Mouse (Mus musculus) intestine, embryonic 14.5 days (tissue): ENCODE measurements around the gene Ncoa5. TPM values are rescaled to one million over a fixed set of nuclear protein-coding genes. Genes with fewer than 3 reads are reported as not detected.

Experiments used
- ATAC-seq: fragments of 200-750 bp; cut with Nextera tagmentation; replicated peaks from 2 replicates; pipeline ENCODE4 v1.8.0; 2017; ENCODE audit warnings: low read depth, moderate number of reproducible peaks, moderate TSS enrichment, moderate library complexity; ENCODE audit not compliant: low FRiP score, low TSS enrichment
- DNase-seq: peaks from one replicate; pipeline ENCODE4 v3.0.0-alpha.2; 2018; ENCODE audit warnings: low spot score
- H3K27ac ChIP-seq: fragments of 300-500 bp; sonication (generic); 2 replicates; pipeline ENCODE4 v1.5.1; 2014; ENCODE audit warnings: low read depth, mild to moderate bottlenecking, control low read depth
- H3K27me3 ChIP-seq: fragments of 300-500 bp; sonication (generic); replicated peaks from 2 replicates; pipeline ENCODE4 v1.6.1; 2014; ENCODE audit warnings: low read length, control low read depth; ENCODE audit not compliant: control insufficient read depth, insufficient read depth
- H3K36me3 ChIP-seq: fragments of 300-500 bp; sonication (generic); 2 replicates; pipeline ENCODE4 v1.6.1; 2014; ENCODE audit warnings: low read length, control low read depth; ENCODE audit not compliant: control insufficient read depth, insufficient read depth
- H3K4me1 ChIP-seq: fragments of 300-500 bp; sonication (generic); replicated peaks from 2 replicates; pipeline ENCODE4 v1.6.1; 2014; ENCODE audit warnings: low read length, control low read depth, mixed read lengths; ENCODE audit not compliant: control insufficient read depth, insufficient read depth
- H3K4me2 ChIP-seq: fragments of 300-500 bp; sonication (generic); 2 replicates; pipeline ENCODE4 v1.6.1; 2014; ENCODE audit warnings: low read length
- H3K4me3 ChIP-seq: fragments of 300-500 bp; sonication (generic); 2 replicates; pipeline ENCODE4 v1.5.1; 2014; ENCODE audit warnings: low read depth, low read length, control low read depth, mixed read lengths
- H3K9ac ChIP-seq: fragments of 300-500 bp; sonication (generic); 2 replicates; pipeline ENCODE4 v1.6.1; 2014; ENCODE audit warnings: mild to moderate bottlenecking, low read length
- H3K9me3 ChIP-seq: fragments of 300-500 bp; sonication (generic); 2 replicates; pipeline ENCODE4 v1.6.1; 2016; ENCODE audit warnings: low read length, control low read depth; ENCODE audit not compliant: control insufficient read depth
- WGBS: fragments of 180-500 bp; shearing (Covaris S2); extraction: QIAGEN DNeasy Blood & Tissue Kit; methylation state at CpG from one replicate; pipeline ENCODE4 v1.1.7; 2014; 5-methylcytosine and 5-hydroxymethylcytosine counted together
- polyA plus RNA-seq: library from polyadenylated mRNA; unstranded; fragments of >200 nt; fragmentation: Nextera tagmentation; extraction: Ambion mirVana; gene quantifications from 2 replicates; pipeline ENCODE4 v1.2.1, GENCODE M21; 2014

Gene Ncoa5
- polyA plus RNA-seq, 1 experiment from 2014 or later = 58.5 TPM

GRCm38 (mm10) chr2:165035058-165035431, 378 bp upstream of the Ncoa5 start:
- Histone ChIP-seq H3K4me1 (peaks cover 14% of the 10 kb centered on the region), H3K9me3 (no peaks in the 10 kb centered on the region), H3K4me3 (peak overlapping the region; percentile 80), H3K27me3 (no peaks in the 10 kb centered on the region), H3K36me3 (0 out of 2 replicates have a peak, but pooled peaks cover 3% of the 10 kb centered on the region), H3K9ac (no peak overlapping the region), H3K4me2 (peak overlapping the region; percentile 44), H3K27ac (0 out of 2 replicates have a peak overlapping the region, but pooled peaks have one; percentile 5)
- DNase-seq (no peak), ATAC-seq (peak; percentile 29; the same call in 1 of the 2 replicates)
- 30% methylated on average over 5 of the region's 5 CpGs for whole genome bisulfite sequencing

GRCm38 (mm10) chr2:165033306-165033705, 1.4 kb downstream of the Ncoa5 start:
- Histone ChIP-seq H3K36me3 (0 out of 2 replicates have a peak, but pooled peaks cover 3% of the 10 kb centered on the region), H3K27ac (no peak overlapping the region), H3K9me3 (no peaks in the 10 kb centered on the region), H3K27me3 (no peaks in the 10 kb centered on the region), H3K4me1 (peaks cover 14% of the 10 kb centered on the region), H3K9ac (0 out of 2 replicates have a peak overlapping the region, but pooled peaks have one; percentile 23), H3K4me2 (peak overlapping the region; percentile 73), H3K4me3 (peak overlapping the region; percentile 80)
- WGBS = 32% methylated on average over 6 of the region's 6 CpGs
- ATAC-seq = no peak
- DNase-seq = no peak

GRCm38 (mm10) chr2:165032533-165032932, 2.1 kb downstream of the Ncoa5 start:
- Histone ChIP-seq H3K4me3 (no peak overlapping the region), H3K27me3 (no peaks in the 10 kb centered on the region), H3K27ac (no peak overlapping the region), H3K9me3 (no peaks in the 10 kb centered on the region), H3K36me3 (0 out of 2 replicates have a peak, but pooled peaks cover 3% of the 10 kb centered on the region), H3K4me2 (peak overlapping the region; percentile 73), H3K4me1 (peaks cover 14% of the 10 kb centered on the region), H3K9ac (no peak overlapping the region)
- 40% methylated on average over 3 of the region's 3 CpGs for WGBS
- no peak for DNase-seq
- no peak for ATAC-seq

DNA sequence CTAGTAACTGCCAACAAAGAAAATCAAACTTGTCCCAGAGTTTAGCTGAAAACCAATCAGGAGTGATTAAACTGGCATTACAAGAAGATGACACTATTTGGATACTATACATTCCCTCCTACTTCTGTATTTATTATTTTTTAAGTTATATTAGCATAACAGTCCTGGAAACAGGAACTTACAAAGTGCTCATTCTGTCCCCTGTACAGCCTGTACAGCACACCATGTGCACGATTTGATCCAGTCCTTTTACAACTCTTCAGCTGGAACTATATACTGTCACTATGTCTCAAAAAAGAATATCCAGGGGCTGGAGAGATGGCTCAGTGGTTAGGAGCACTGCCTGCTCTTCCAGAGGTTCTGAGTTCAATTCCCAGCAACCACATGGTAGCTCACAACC, 7.5 kb downstream of the Ncoa5 start:
- no peak overlapping the region for H3K4me3 ChIP-seq
- ATAC-seq (no peak), DNase-seq (no peak)
- no peak overlapping the region for H3K9ac ChIP-seq
- no peak overlapping the region for H3K4me2 ChIP-seq
- H3K27ac ChIP-seq = no peak overlapping the region
- H3K36me3 ChIP-seq = peaks cover 12% of the 10 kb centered on the region
- H3K4me1 ChIP-seq = peaks cover 1% of the 10 kb centered on the region; the same call in 1 of the 2 replicates
- no peaks in the 10 kb centered on the region for H3K27me3 ChIP-seq
- WGBS = 63% methylated on average over 1 of the region's 1 CpGs
- H3K9me3 ChIP-seq = no peaks in the 10 kb centered on the region

- no peaks in the 10 kb centered on the region for H3K4me1 ChIP-seq
- 93% methylated on average over 3 of the region's 3 CpGs for WGBS
- DNase-seq (no peak), ATAC-seq (no peak)
- H3K36me3 ChIP-seq = peaks cover 48% of the 10 kb centered on the region
- no peak overlapping the region for H3K9ac ChIP-seq
- no peaks in the 10 kb centered on the region for H3K27me3 ChIP-seq
- no peak overlapping the region for H3K27ac ChIP-seq
- H3K9me3 ChIP-seq = no peaks in the 10 kb centered on the region
- H3K4me3 ChIP-seq = no peak overlapping the region
- H3K4me2 ChIP-seq = no peak overlapping the region
Measured at GRCm38 (mm10) chr2:165020490-165020889, 14.2 kb downstream of the Ncoa5 start.

- Histone ChIP-seq H3K4me2 (no peak overlapping the region), H3K27ac (no peak overlapping the region), H3K4me3 (no peak overlapping the region), H3K9me3 (no peaks in the 10 kb centered on the region), H3K36me3 (peaks cover 50% of the 10 kb centered on the region), H3K27me3 (no peaks in the 10 kb centered on the region), H3K4me1 (no peaks in the 10 kb centered on the region), H3K9ac (no peak overlapping the region)
- WGBS = 89% methylated on average over 5 of the region's 5 CpGs
- ATAC-seq = no peak
- DNase-seq = no peak
Measured at GRCm38 (mm10) chr2:165014935-165015334, 19.7 kb downstream of the Ncoa5 start.

DNA sequence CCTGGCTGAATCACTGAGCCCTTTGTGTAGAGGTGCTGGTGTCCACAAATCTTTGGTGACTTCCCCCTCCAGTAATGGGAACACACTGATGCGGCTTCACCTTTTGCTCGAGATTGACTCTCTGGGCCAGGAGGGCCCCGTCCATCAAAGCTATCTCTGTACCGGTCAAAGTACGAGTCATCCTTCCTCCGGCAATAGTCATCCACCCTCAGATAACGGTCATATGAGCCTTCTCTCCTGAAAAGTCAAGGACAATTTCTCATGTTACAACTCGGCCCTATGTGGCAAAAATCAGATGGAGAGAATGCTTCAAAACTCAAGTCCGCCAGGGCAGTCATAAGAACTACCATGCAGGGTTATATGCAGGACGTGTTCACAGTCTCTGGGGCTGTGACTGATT, 24.3 kb downstream of the Ncoa5 start:
- no peak overlapping the region for H3K4me3 ChIP-seq
- H3K4me1 ChIP-seq = no peaks in the 10 kb centered on the region
- no peak for DNase-seq
- no peak for ATAC-seq
- H3K4me2 ChIP-seq = no peak overlapping the region
- no peaks in the 10 kb centered on the region for H3K27me3 ChIP-seq
- 85% methylated on average over 10 of the region's 10 CpGs for WGBS
- peaks cover 78% of the 10 kb centered on the region for H3K36me3 ChIP-seq
- no peak overlapping the region for H3K27ac ChIP-seq
- H3K9ac ChIP-seq = no peak overlapping the region
- H3K9me3 ChIP-seq = no peaks in the 10 kb centered on the region

DNA sequence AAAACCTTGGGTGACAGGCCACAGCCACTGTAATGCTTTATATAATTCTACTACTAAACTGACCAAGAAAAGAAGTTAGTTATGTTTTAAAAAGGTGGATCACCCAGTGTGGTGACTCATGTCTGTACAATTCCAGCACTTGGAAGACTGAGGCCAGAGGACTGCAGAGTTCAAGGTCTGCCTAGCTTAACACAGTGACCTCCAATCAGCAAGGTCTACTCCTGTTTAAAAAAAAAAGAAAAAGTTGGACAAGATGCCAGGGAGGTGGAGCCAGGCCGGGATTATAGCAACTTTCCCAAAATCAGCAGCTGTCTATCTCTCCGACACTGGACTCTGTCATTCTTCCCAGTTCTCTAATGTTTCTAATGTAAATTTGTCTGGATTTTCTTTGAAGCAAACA, 25.1 kb downstream of the Ncoa5 start:
- Histone ChIP-seq H3K4me1 (no peaks in the 10 kb centered on the region), H3K36me3 (peaks cover 85% of the 10 kb centered on the region), H3K4me3 (no peak overlapping the region), H3K27ac (no peak overlapping the region), H3K27me3 (no peaks in the 10 kb centered on the region), H3K9ac (no peak overlapping the region), H3K4me2 (no peak overlapping the region), H3K9me3 (no peaks in the 10 kb centered on the region)
- 89% methylated on average over 2 of the region's 2 CpGs for WGBS
- no peak for ATAC-seq
- no peak for DNase-seq

- 97% methylated on average over 14 of the region's 14 CpGs for WGBS
- H3K9ac ChIP-seq = no peak overlapping the region
- H3K27ac ChIP-seq = no peak overlapping the region
- no peak for DNase-seq
- ATAC-seq = no peak
- no peaks in the 10 kb centered on the region for H3K9me3 ChIP-seq
- H3K4me3 ChIP-seq = no peak overlapping the region
- no peaks in the 10 kb centered on the region for H3K4me1 ChIP-seq
- H3K36me3 ChIP-seq = peaks cover 89% of the 10 kb centered on the region
- no peaks in the 10 kb centered on the region for H3K27me3 ChIP-seq
- H3K4me2 ChIP-seq = no peak overlapping the region
Measured at GRCm38 (mm10) chr2:165009161-165009560, 25.5 kb downstream of the Ncoa5 start.
